Mouse (Mus musculus): Measurements from ENCODE around the gene Ppm1b. TPM values are rescaled to one million over a fixed set of nuclear protein-coding genes. Genes with fewer than 3 reads are reported as not detected.

Ppm1b gene
- total RNA-seq, 4 experiments from 2014 or later = 119 to 138 (median 130) TPM

DNA sequence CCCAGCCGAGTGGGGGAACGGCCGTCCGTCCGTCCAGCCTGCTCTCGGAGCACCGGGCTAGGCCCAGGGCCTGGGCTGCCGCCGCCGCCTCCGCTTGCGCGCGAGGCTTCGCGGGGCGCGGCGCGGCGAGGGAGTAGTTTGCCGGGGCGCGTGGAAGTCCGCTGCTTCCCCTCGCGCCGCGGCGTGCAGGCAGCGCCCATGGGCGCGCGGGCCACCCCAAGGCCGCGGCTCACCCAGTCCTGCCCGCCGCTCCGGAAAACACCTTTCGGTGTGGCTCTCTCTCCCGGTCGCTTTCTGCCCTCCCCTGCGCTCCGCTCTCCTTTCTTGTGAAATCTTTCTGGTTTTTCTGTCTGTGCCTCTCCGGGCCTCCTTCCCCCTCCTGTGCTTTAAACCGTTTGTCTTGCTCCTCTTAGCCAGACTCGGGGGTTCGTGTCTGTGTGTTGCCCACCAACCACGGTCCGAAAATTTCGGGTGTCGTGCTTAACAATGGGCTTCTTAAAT is 1.9 kb downstream of the Ppm1b start:
- DNase-seq = no peak

- DNase-seq = no peak
Observed at GRCm38 (mm10) chr17:84958986-84959664, 2.6 kb downstream of the Ppm1b start.

DNA sequence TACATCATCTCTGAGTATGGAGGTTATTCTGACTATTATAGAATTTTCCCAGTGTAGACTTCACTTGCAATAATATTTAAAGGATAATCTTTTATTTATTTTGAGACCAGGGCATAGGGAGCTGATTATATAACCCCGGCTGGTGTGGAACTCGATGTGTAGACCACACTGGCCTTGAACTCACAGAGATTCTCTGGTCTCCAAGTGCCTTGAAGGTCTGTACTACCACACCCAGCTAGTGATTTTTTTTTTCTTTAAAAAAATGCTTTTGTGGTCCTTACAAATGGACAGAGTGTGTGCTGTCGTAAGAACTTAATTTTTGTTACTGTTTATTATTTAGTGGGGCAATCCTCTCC is 3.1 kb downstream of the Ppm1b start:
- no peak for DNase-seq

GRCm38 (mm10) chr17:84960136-84960535 is 3.6 kb downstream of the Ppm1b start:
- no peak for DNase-seq

GRCm38 (mm10) chr17:84962046-84962445 is 5.5 kb downstream of the Ppm1b start:
- no peak for DNase-seq

GRCm38 (mm10) chr17:84963651-84964050 is 7.1 kb downstream of the Ppm1b start:
- DNase-seq = no peak

GRCm38 (mm10) chr17:84966231-84966630 is 9.7 kb downstream of the Ppm1b start:
- DNase-seq = no peak

GRCm38 (mm10) chr17:84967045-84967444 is 10.5 kb downstream of the Ppm1b start:
- no peak for DNase-seq

DNA sequence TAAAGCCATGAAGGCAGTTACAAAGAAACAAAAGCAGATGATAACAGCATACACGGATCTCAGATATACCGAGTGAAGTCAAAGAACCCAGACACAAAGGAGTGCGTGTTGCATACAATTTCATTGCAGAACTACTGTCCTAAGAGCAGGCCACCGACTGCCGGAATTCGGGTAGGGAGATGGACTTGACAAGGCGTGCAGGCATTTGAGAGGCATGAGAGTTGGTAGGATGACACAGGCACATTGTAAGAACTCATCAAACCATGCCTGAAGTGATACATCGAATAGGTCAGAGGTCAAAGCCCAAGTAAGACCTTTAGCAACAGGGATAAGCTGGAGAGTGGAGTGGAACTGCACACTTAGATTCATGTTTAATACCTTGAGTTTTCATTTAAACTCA is 13.4 kb downstream of the Ppm1b start:
- DNase-seq = no peak

- no peak for DNase-seq
Observed at GRCm38 (mm10) chr17:84981721-84982120, 25.2 kb downstream of the Ppm1b start.

- no peak for DNase-seq
Observed at GRCm38 (mm10) chr17:84982735-84983134, 26.2 kb downstream of the Ppm1b start.

DNA sequence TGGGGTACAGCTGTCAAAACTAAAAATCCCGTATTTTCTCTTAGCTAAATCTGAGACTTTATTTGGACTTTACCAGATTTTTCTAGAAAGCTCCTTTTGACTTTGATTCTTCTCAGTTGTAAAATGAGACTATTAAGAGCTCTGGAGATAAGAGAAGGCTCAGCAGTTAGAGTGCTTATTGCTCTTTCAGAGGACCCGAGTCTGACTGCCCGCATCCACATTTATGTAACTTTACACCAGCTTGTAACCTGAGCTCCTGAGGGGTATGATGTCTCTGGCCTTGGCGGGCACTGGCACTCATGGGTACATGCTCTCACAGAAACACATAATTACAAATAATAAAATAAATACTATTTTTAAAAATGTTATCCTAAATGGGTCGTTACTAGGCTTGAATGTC is 29.8 kb downstream of the Ppm1b start:
- no peak for DNase-seq

- no peak for DNase-seq
Observed at GRCm38 (mm10) chr17:84987834-84988410, 31.4 kb downstream of the Ppm1b start.

GRCm38 (mm10) chr17:84988514-84988913 is 32.0 kb downstream of the Ppm1b start:
- no peak for DNase-seq

GRCm38 (mm10) chr17:84995844-84996243 is 39.3 kb downstream of the Ppm1b start:
- DNase-seq = no peak

GRCm38 (mm10) chr17:84997639-84998038 is 41.1 kb downstream of the Ppm1b start:
- no peak for DNase-seq

DNA sequence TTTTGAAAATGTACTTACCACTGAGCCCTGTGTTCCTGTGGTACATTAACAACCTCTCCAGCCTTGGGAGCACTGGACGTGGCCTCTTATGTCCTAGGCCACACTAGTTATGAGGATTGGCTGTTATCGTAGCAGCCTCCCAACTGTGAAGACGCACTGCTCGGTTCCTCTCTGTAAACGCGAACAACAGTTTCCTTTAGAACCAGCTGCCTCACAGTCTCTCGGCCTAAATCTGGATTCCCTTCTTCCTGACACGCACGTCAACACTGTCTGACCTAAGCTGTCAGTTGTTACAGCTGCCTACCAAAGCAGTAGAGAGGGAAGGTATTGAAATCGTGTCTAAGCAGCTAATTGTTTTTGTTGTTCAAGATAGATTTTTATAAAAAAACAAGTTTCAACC is 43.1 kb downstream of the Ppm1b start:
- DNase-seq = no peak

DNA sequence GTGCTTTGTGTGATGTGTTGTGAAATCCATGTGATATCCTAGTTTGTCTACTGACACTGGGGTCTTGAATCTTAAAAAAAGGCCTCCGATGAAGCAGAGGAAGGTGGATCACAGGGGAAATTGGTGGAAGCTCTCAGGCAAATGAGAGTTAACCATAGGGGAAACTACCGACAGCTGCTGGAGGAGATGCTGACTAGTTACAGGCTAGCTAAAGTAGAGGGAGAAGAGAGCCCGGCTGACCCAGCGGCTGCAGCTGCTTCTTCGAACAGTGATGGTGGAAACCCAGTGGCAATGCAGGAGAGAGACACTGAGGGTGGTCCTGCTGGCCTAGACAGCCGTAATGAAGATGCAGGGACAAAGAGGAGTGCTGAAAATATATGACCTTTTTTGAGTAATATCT is 56.9 kb downstream of the Ppm1b start:
- DNase-seq = no peak

DNA sequence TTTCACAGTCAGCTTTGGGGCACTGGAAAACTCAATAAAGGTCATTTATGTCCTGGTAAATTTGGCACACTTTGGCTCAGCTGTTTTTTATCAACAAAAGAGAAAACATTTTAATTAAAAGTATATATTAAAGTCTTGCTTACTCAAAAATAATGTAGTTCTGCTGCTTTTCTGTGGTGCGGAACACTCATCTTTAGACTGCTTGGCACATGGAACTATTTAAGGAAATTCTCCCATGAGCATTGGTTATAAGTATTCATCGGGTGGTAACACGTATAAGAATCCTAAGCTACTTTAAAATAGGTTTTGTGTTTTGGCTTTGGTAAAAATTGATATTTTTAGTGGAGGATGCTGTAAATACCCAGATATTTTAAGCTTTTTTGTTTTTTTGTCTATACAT is 58.1 kb downstream of the Ppm1b start:
- DNase-seq = no peak

- DNase-seq = no peak
Observed at GRCm38 (mm10) chr17:85018344-85018743, 61.8 kb downstream of the Ppm1b start.

GRCm38 (mm10) chr17:85018794-85019193 is 62.3 kb downstream of the Ppm1b start:
- peak; percentile 21 for DNase-seq

DNA sequence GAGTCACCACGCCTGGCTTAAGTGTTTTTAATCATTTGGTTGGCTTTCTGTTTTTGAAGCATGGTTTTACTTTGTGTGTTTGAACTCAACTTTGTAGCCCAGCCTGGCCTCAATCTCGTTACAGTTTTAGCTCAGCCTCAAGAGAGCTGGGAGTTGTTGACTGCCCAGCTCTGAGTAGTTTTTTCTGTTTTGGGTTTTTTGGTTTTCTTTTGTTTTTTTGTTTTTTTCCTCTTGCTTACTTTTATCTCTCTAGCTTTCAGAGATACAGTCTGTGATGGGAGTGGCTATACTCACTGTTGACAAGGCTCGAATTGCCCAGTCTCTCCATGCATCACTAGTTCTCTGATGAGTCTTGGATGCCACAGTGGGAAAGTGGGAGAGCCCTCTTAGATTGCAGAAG is 63.8 kb downstream of the Ppm1b start:
- DNase-seq = no peak

DNA sequence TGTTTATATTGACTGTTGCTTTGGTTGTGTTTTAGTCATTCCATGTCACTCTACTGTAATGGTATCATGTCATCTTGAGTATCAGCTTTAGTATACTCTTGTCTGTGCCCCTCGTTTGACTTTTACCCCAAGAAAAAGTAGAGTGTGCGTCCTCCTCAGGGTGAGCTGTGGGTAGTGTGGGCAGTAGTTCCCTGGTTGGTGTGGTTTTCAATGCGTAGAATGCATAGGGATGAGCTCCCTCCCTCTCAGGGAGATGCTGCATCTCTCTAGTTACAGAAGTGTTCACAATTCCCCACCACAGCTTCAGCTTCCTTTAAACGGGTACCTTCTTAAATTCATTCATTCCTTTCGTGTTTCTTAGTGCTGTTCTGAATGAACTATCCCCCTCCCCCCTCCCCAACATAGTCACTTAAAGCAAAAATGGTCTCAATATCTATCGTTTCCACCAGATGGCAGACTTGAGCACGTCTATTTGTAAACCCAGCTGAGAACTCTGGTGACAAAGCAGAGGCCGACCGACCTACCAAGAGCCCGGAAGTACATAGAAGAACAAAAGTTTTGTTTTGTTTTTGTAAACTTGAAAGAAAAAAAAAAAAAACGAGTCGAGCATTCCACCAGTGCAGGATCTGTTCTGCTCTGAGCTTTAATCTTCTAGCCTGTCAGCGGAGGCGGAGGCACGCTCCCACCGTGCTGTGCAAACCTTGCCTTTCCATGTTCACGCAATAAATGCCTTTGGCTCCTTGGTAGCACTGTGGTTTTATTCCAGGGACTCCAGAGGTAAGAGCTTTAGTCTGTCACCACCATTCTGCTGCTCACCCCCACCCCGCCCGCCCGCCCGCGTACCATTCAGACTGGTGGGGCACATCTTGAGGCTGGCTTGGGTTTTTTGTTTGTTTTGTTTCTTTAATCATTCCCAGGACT is 67.0 kb downstream of the Ppm1b start:
- DNase-seq = no peak
